Mouse (Mus musculus) neural tube, embryonic 14.5 days (tissue): ENCODE measurements around the gene 6430548M08Rik. TPM values are rescaled to one million over a fixed set of nuclear protein-coding genes. Genes with fewer than 3 reads are reported as not detected.

Experiments
- ATAC-seq: fragments of 200-750 bp; cut with Nextera tagmentation; 2 replicates; pipeline ENCODE4 v1.8.0; 2017; ENCODE audit warnings: low read depth, mild to moderate bottlenecking, moderate TSS enrichment, moderate library complexity
- H3K27ac ChIP-seq: fragments of 300-500 bp; sonication (generic); 2 replicates; pipeline ENCODE4 v1.5.1; 2014; ENCODE audit warnings: low read depth, mild to moderate bottlenecking, control low read depth, low read length, moderate library complexity, mixed read lengths
- H3K27me3 ChIP-seq: fragments of 300-500 bp; sonication (generic); 2 replicates; pipeline ENCODE4 v1.6.1; 2014; ENCODE audit warnings: low read length; ENCODE audit not compliant: control insufficient read depth, insufficient read depth
- H3K36me3 ChIP-seq: fragments of 300-500 bp; sonication (generic); 2 replicates; pipeline ENCODE4 v1.6.1; 2014; ENCODE audit warnings: low read length, mixed read lengths; ENCODE audit not compliant: control insufficient read depth, insufficient read depth
- H3K4me1 ChIP-seq: fragments of 300-500 bp; sonication (generic); 2 replicates; pipeline ENCODE4 v1.6.1; 2014; ENCODE audit warnings: low read length; ENCODE audit not compliant: control insufficient read depth, insufficient read depth
- H3K4me2 ChIP-seq: fragments of 300-500 bp; sonication (generic); 2 replicates; pipeline ENCODE4 v1.6.1; 2014; ENCODE audit warnings: mild to moderate bottlenecking, low read depth, low read length, control low read depth
- H3K4me3 ChIP-seq: fragments of 300-500 bp; sonication (generic); 2 replicates; pipeline ENCODE4 v1.5.1; 2014; ENCODE audit warnings: low read depth, low read length, control low read depth, mixed read lengths
- H3K9ac ChIP-seq: fragments of 300-500 bp; sonication (generic); replicated peaks from 2 replicates; pipeline ENCODE4 v1.6.1; 2014; ENCODE audit warnings: low read depth, mild to moderate bottlenecking, control low read depth, low read length, mixed read lengths
- H3K9me3 ChIP-seq: fragments of 300-500 bp; sonication (generic); 2 replicates; pipeline ENCODE4 v1.6.1; 2016; ENCODE audit warnings: low read length; ENCODE audit not compliant: control insufficient read depth
- WGBS: fragments of 180-500 bp; shearing (Covaris S2); extraction: QIAGEN DNeasy Blood & Tissue Kit; methylation state at CpG from one replicate; pipeline ENCODE4 v1.1.7; 2014; 5-methylcytosine and 5-hydroxymethylcytosine counted together
- polyA plus RNA-seq: library from polyadenylated mRNA; unstranded; fragments of >200 nt; fragmentation: Nextera tagmentation; extraction: Ambion mirVana; gene quantifications from 2 replicates; pipeline ENCODE4 v1.2.1, GENCODE M21; 2014

The 6430548M08Rik gene
- polyA plus RNA-seq, 1 experiment from 2014 or later, result 36.9 TPM

- Histone ChIP-seq H3K9ac (no peak overlapping the region), H3K27me3 (no peaks in the 10 kb centered on the region), H3K4me2 (no peak overlapping the region), H3K4me1 (peaks cover 11% of the 10 kb centered on the region), H3K36me3 (no peaks in the 10 kb centered on the region), H3K4me3 (no peak overlapping the region), H3K27ac (no peak overlapping the region), H3K9me3 (no peaks in the 10 kb centered on the region)
- 55% methylated on average over 15 of the region's 15 CpGs for whole genome bisulfite sequencing
- peak; percentile 24; the same call in 1 of the 2 replicates for ATAC-seq
These were observed 30.1 kb downstream of the 6430548M08Rik start for GRCm38 (mm10) chr8:120143911-120144651.

- Histone ChIP-seq H3K36me3 (no peaks in the 10 kb centered on the region), H3K4me1 (peaks cover 11% of the 10 kb centered on the region), H3K9me3 (no peaks in the 10 kb centered on the region), H3K27ac (peak overlapping the region; percentile 69), H3K9ac (0 out of 2 replicates have a peak overlapping the region, but pooled peaks have one; percentile 18), H3K4me3 (no peak overlapping the region), H3K27me3 (no peaks in the 10 kb centered on the region), H3K4me2 (no peak overlapping the region)
- WGBS, result 55% methylated on average over 12 of the region's 12 CpGs
- ATAC-seq, result peak; percentile 21; the same call in 1 of the 2 replicates
These were observed 30.8 kb downstream of the 6430548M08Rik start for GRCm38 (mm10) chr8:120144652-120145301.

- 76% methylated on average over 1 of the region's 1 CpGs for WGBS
- H3K4me2 ChIP-seq, result no peak overlapping the region
- no peaks in the 10 kb centered on the region for H3K36me3 ChIP-seq
- H3K9me3 ChIP-seq, result no peaks in the 10 kb centered on the region
- H3K9ac ChIP-seq, result no peak overlapping the region
- no peak overlapping the region for H3K4me3 ChIP-seq
- peaks cover 11% of the 10 kb centered on the region for H3K4me1 ChIP-seq
- H3K27me3 ChIP-seq, result no peaks in the 10 kb centered on the region
- no peak overlapping the region for H3K27ac ChIP-seq
- no peak for ATAC-seq
These were observed 32.1 kb downstream of the 6430548M08Rik start for GRCm38 (mm10) chr8:120146051-120146450.

- Histone ChIP-seq H3K4me1 (0 out of 2 replicates have a peak, but pooled peaks cover 3% of the 10 kb centered on the region), H3K4me2 (no peak overlapping the region), H3K27ac (no peak overlapping the region), H3K4me3 (no peak overlapping the region), H3K36me3 (no peaks in the 10 kb centered on the region), H3K27me3 (no peaks in the 10 kb centered on the region), H3K9ac (no peak overlapping the region), H3K9me3 (no peaks in the 10 kb centered on the region)
- no peak for ATAC-seq
- 59% methylated on average over 12 of the region's 12 CpGs for WGBS
These were observed 36.1 kb downstream of the 6430548M08Rik start for GRCm38 (mm10) chr8:120150028-120150427.

GRCm38 (mm10) chr8:120151151-120151550 is 37.2 kb downstream of the 6430548M08Rik start:
- H3K27me3 ChIP-seq, result no peaks in the 10 kb centered on the region
- H3K36me3 ChIP-seq, result no peaks in the 10 kb centered on the region
- H3K27ac ChIP-seq, result no peak overlapping the region
- H3K9ac ChIP-seq, result no peak overlapping the region
- WGBS, result 72% methylated on average over 9 of the region's 9 CpGs
- no peaks in the 10 kb centered on the region for H3K9me3 ChIP-seq
- no peak for ATAC-seq
- no peak overlapping the region for H3K4me2 ChIP-seq
- H3K4me1 ChIP-seq, result 0 out of 2 replicates have a peak, but pooled peaks cover 2% of the 10 kb centered on the region
- no peak overlapping the region for H3K4me3 ChIP-seq

GRCm38 (mm10) chr8:120152636-120153035 is 38.7 kb downstream of the 6430548M08Rik start:
- WGBS, result 66% methylated on average over 7 of the region's 7 CpGs
- no peak for ATAC-seq
- 0 out of 2 replicates have a peak, but pooled peaks cover 2% of the 10 kb centered on the region for H3K4me1 ChIP-seq
- H3K4me3 ChIP-seq, result no peak overlapping the region
- no peak overlapping the region for H3K9ac ChIP-seq
- no peak overlapping the region for H3K27ac ChIP-seq
- H3K9me3 ChIP-seq, result no peaks in the 10 kb centered on the region
- no peaks in the 10 kb centered on the region for H3K36me3 ChIP-seq
- no peaks in the 10 kb centered on the region for H3K27me3 ChIP-seq
- no peak overlapping the region for H3K4me2 ChIP-seq

GRCm38 (mm10) chr8:120160366-120160765 is 46.4 kb downstream of the 6430548M08Rik start:
- Histone ChIP-seq H3K27ac (no peak overlapping the region), H3K9ac (no peak overlapping the region), H3K4me2 (no peak overlapping the region)

GRCm38 (mm10) chr8:120161658-120162403 is 47.9 kb downstream of the 6430548M08Rik start:
- Histone ChIP-seq H3K36me3 (0 out of 2 replicates have a peak, but pooled peaks cover 5% of the 10 kb centered on the region), H3K27ac (no peak overlapping the region), H3K4me1 (no peaks in the 10 kb centered on the region), H3K27me3 (no peaks in the 10 kb centered on the region), H3K9me3 (no peaks in the 10 kb centered on the region), H3K4me2 (no peak overlapping the region), H3K4me3 (no peak overlapping the region), H3K9ac (no peak overlapping the region)
- no peak for ATAC-seq
- WGBS, result 82% methylated on average over 16 of the region's 16 CpGs

More at GRCm38 (mm10) chr8:120160366-120160765, 46.4 kb downstream of the 6430548M08Rik start:
- WGBS, result 83% methylated on average over 8 of the region's 8 CpGs
- no peak overlapping the region for H3K4me3 ChIP-seq
- no peaks in the 10 kb centered on the region for H3K4me1 ChIP-seq
- ATAC-seq, result no peak
- H3K9me3 ChIP-seq, result no peaks in the 10 kb centered on the region
- H3K36me3 ChIP-seq, result 0 out of 2 replicates have a peak, but pooled peaks cover 5% of the 10 kb centered on the region
- H3K27me3 ChIP-seq, result no peaks in the 10 kb centered on the region
